Mouse (Mus musculus): Measurements from ENCODE around the gene Casp8ap2.

Casp8ap2 gene

GRCm38 (mm10) chr4:32669825-32670224 lies 54.6 kb downstream of the Casp8ap2 start:
- DNase-seq: no peak

- no peak for DNase-seq
These were observed 58.8 kb downstream of the Casp8ap2 start for GRCm38 (mm10) chr4:32674025-32674424.

DNA sequence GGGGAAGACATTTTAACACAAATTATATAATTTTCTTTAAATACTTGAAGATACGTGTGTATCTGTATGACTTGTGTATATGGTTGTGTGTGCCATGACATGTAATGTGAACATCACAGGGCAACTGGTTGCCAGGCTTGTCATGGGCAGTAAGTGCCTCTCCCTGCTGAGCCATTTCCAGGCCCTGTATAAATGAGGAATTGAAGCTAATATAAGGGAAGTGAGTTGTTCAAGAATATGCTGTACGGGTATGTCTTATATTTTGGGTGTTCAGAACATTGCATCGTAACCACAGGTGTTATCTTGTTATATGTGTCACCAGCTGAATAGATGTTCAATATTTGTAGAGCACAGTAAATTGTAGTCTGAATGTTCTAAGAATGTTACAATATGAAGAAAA lies 62.2 kb downstream of the Casp8ap2 start:
- DNase-seq: no peak

- no peak for DNase-seq
These were observed 65.6 kb downstream of the Casp8ap2 start for GRCm38 (mm10) chr4:32680843-32681242.

- DNase-seq: no peak
These were observed 67.2 kb downstream of the Casp8ap2 start for GRCm38 (mm10) chr4:32682471-32682870.

DNA sequence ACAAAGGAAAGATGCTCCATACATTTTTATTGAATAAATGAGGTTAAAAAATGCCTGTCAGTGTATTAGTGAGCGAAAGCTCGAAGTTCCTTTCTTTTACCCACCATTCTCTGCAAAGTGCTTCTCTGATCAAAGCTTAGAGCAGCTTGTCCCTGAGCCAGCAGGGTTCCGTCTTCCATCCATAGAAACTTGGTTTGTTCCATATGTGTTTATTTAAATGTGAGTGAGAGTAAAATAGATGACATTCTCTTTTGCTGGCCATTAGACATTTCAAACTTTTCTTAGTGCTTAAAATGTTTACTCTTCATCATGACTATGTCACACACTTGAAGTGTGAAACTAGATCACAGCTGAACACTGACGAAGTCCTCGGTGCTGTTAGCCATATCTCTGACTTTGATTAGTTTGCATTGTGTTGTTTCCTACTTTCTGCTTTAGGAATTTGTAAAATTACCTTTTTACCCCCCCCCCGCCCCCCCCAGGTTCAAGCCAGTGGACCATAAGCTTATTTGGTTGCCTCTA lies 67.9 kb downstream of the Casp8ap2 start:
- DNase-seq: no peak
